Mouse (Mus musculus): ENCODE measurements at regions not wholly inside any gene's neighbourhood (a gene's known extent, or its start where the extent isn't known, plus 50 kb on each side); places are given as distances from the start of the nearest gene placed in this dataset.

DNA sequence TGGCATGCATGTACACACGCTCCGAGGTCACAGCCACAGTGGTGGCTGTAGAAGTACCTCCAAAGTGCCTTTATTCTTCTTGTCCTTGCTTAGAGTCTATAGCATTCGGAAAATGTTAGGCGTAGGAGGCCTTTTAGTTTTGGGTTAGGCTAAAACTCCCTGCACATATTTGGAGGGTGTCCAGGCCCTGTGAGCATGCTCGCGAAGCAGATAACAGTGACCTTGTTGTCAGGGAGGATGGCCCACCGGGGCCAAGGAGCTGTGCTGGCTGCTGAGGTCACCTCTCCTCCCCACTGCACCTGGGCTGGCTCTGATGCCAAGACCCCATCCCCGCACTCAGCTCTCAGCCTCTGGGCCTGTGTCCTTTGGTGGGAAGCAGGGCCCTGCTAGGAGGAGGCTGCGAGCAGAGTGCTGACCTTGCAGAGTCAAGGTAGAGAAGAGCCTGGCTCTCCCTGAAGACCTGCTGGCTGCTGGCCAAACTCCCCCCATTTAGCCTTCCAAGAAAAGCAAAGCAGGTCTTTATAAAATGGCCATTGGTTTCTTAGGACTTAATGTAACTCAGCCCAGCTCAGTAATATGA lies 186.9 kb downstream of the Tdh start:
- Histone ChIP-seq H3K27ac (ENCODE audit: low read depth) (no peak overlapping the region), H3K36me3 (ENCODE audit: insufficient read depth) (no peaks in the 10 kb centered on the region), H3K4me1 (ENCODE audit: insufficient read depth) (no peaks in the 10 kb centered on the region), H3K4me2 (no peak overlapping the region), H3K4me3 (ENCODE audit: low read depth, low read length) (no peak overlapping the region), H3K9ac (no peak overlapping the region), H3K9me3 (ENCODE audit: low read depth, low read length) (no peaks in the 10 kb centered on the region), H3K27me3 (ENCODE audit: insufficient read depth, low read length) (no peaks in the 10 kb centered on the region)
- DNase-seq, result no peak
- no peak for TF ChIP-seq CTCF (IDR thresholded peaks at IDR 0.05; ENCODE audit: low read depth)
- peak; percentile 38; the same call in 1 of the 2 replicates for ATAC-seq (ENCODE audit: insufficient read depth)
- 71% methylated on average over 9 of the region's 9 CpGs for WGBS
